Mouse (Mus musculus) layer of hippocampus, postnatal 36 days (tissue): ENCODE data around the gene Dlst. TPM values are rescaled to one million over a fixed set of nuclear protein-coding genes. Genes with fewer than 3 reads are reported as not detected.

Experiments
- DNase-seq, 2 experiments: peaks; one replicate each; pipeline ENCODE4 v3.0.0; 2022
- total RNA-seq, 2 experiments: library from RNA; stranded (reverse); gene quantifications; 2 replicates each; pipeline ENCODE4 v1.2.3; 2021

Dlst gene
- total RNA-seq, 2 experiments from 2014 or later = 145 to 152 TPM

DNA sequence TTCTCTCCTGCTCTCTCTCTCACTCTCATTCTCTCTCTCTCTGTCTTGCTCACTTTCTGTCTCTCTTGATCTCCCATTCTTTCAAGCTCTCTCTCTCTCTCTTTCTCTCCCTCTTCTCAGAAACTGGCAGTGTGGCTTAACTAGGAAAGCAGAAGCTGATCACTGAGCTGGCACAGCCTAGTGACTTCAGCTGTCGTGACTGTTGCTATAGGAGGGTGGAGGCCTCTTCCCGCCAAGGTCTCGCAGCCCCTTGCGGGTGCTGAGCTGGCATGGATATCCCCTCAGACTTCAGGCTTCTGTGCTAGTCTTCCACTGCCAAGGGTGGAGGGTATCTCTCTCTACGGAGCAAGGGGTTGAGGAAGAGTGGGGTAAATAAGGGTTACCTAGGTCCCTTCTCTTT lies 72.3 kb downstream of the Dlst start:
- DNase-seq = no peak

DNA sequence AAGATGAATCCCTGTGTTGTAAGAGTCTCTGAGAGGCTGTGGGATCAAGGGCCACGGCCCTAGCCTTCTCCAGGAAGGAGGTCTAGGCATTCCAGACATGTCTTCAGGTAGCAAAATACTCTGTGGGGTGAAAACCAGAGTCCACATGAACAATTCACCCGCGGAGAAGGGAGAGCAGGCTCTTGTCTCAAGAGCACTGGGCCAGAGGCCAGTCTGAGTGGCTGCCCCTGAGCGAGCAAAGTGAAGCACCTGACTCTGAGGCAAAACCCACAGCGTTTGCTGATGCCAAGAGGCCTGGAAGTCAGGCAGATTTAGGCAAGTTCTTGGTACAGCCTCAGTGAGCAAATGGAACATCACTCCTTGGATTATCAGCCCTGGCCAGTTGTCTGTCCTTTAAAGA lies 73.5 kb downstream of the Dlst start:
- DNase-seq = no peak

Other genes starting within 250 kb of the Dlst start
- gene Ltbp2, start 234.3 kb upstream of the Dlst start, total RNA-seq = under 1 TPM; 0.40 to 0.55 TPM
- 10 to 100 TPM; 34.9 to 37.3 TPM for gene Fcf1, start 139.9 kb upstream of the Dlst start, total RNA-seq
- gene Arel1, start 139.9 kb upstream of the Dlst start, total RNA-seq = 100 to 1,000 TPM; 104 to 110 TPM
- 100 to 1,000 TPM; 122 to 143 TPM for gene Ylpm1, start 114.5 kb upstream of the Dlst start, total RNA-seq
- gene Prox2, start 74 bp upstream of the Dlst start, total RNA-seq = 1 to 10 TPM; 1.7 to 2.0 TPM
- gene Rps6kl1, start 40.4 kb downstream of the Dlst start, total RNA-seq = 10 to 100 TPM; 39.9 to 40.2 TPM
- gene Pgf, start 67.0 kb downstream of the Dlst start, total RNA-seq = 1 to 10 TPM; 4.2 to 4.5 TPM
- 10 to 100 TPM; 52.4 to 57.6 TPM for gene Eif2b2, start 108.6 kb downstream of the Dlst start, total RNA-seq
- 10 to 100 TPM; 19.7 to 20.3 TPM for gene Mlh3, start 159.8 kb downstream of the Dlst start, total RNA-seq
- 10 to 100 TPM; 32.8 to 34.1 TPM for gene Acyp1, start 177.6 kb downstream of the Dlst start, total RNA-seq
- 1 to 10 TPM; 1.0 to 1.2 TPM for gene Zc2hc1c, start 177.8 kb downstream of the Dlst start, total RNA-seq
- gene Nek9, start 228.5 kb downstream of the Dlst start, total RNA-seq = 10 to 100 TPM; 32.6 TPM